Comparison of ENCODE assay signal across 13 mouse cellular contexts in genomic region chr6:21990181-21991135, GRCm38 (mm10). TPM values are rescaled to one million over a fixed set of nuclear protein-coding genes. Genes with fewer than 3 reads are reported as not detected.
DNase-seq lines count a peak whose midpoint lies in the region; ATAC-seq and TF ChIP-seq lines count a peak whose summit lies in the region.
"Had no signal": no experiment of that assay in that cellular context is flagged by ENCODE, and none has a peak within 500 bp of the region (broad histone marks: within the 10 kb centered on the region; RNA-seq: fewer than 3 reads in every experiment).

No protein-coding gene starts in this region.

- WGBS in heart, embryonic 11.5 days (ENCODE audit: insufficient replicate concordance), result 59% methylated on average over 9 of the region's 9 CpGs
- WGBS in embryonic facial prominence, embryonic 14.5 days, result 29% methylated on average over 9 of the region's 9 CpGs
- WGBS in intestine, postnatal 0 days, result 54% methylated on average over 9 of the region's 9 CpGs

- no peak for ATAC-seq in heart, embryonic 11.5 days (replicated peaks; ENCODE audit: insufficient number of reproducible peaks, low FRiP score, low TSS enrichment)
- peak; percentile 88 for ATAC-seq in embryonic facial prominence, embryonic 14.5 days (ENCODE audit: low read depth)
- no peak for ATAC-seq in intestine, postnatal 0 days
- ATAC-seq: forebrain, embryonic 14.5 days; hindbrain, embryonic 16.5 days had no signal

- H3K9me3 ChIP-seq in heart, embryonic 11.5 days (replicated peaks; ENCODE audit: control insufficient read depth, low read length), result no peaks in the 10 kb centered on the region
- H3K9me3 ChIP-seq in embryonic facial prominence, embryonic 14.5 days (ENCODE audit: control insufficient read depth, low read length), result no peaks in the 10 kb centered on the region
- no peaks in the 10 kb centered on the region for H3K9me3 ChIP-seq in intestine, postnatal 0 days (ENCODE audit: control insufficient read depth)

- no peaks in the 10 kb centered on the region for H3K27me3 ChIP-seq in heart, embryonic 11.5 days (ENCODE audit: control insufficient read depth, insufficient read depth, low read length)
- no peaks in the 10 kb centered on the region for H3K27me3 ChIP-seq in embryonic facial prominence, embryonic 14.5 days (replicated peaks; ENCODE audit: control insufficient read depth, insufficient read depth, low read length)
- H3K27me3 ChIP-seq in intestine, postnatal 0 days (replicated peaks; ENCODE audit: control insufficient read depth, insufficient read depth, low read length), result no peaks in the 10 kb centered on the region

- H3K27ac ChIP-seq in heart, embryonic 11.5 days (ENCODE audit: low read depth, low read length), result no peak overlapping the region
- peak overlapping the region; percentile 86 for H3K27ac ChIP-seq in embryonic facial prominence, embryonic 14.5 days (replicated peaks; ENCODE audit: low read depth, low read length)
- no peak overlapping the region for H3K27ac ChIP-seq in intestine, postnatal 0 days (ENCODE audit: low read depth, low read length)

- no peak for TF ChIP-seq CTCF in intestine, postnatal 0 days (IDR thresholded peaks at IDR 0.05; ENCODE audit: low read depth)

- no peaks in the 10 kb centered on the region for H3K4me1 ChIP-seq in heart, embryonic 11.5 days (ENCODE audit: control insufficient read depth, insufficient read depth, low read length)
- peaks cover 6% of the 10 kb centered on the region; the same call in 1 of the 2 replicates for H3K4me1 ChIP-seq in embryonic facial prominence, embryonic 14.5 days (ENCODE audit: control insufficient read depth, insufficient read depth, low read length)
- no peaks in the 10 kb centered on the region for H3K4me1 ChIP-seq in intestine, postnatal 0 days (replicated peaks; ENCODE audit: control insufficient read depth, insufficient read depth, low read length)

- no peak for DNase-seq in heart, adult 8-10 months (ENCODE audit: low spot score)
- peak; percentile 68 for DNase-seq in adipocyte (ENCODE audit: low spot score)
- peak; percentile 91 for DNase-seq in embryonic facial prominence, embryonic 14.5 days (ENCODE audit: low spot score)
- no peak for DNase-seq in cerebellum, adult 9-10 months
- no peak for DNase-seq in layer of hippocampus, adult 9-11 months
- no peak for DNase-seq in urinary bladder, adult 2 months (ENCODE audit: low spot score)
- DNase-seq: right cerebral cortex, adult 18-20 months; thymus, postnatal 25 days had no signal

- no peak overlapping the region for H3K9ac ChIP-seq in heart, embryonic 11.5 days (ENCODE audit: low read depth, low read length)
- peak overlapping the region; percentile 55; the same call in 1 of the 2 replicates for H3K9ac ChIP-seq in embryonic facial prominence, embryonic 14.5 days (ENCODE audit: low read depth, low read length)
- H3K9ac ChIP-seq in intestine, postnatal 0 days (ENCODE audit: low read depth, low read length), result no peak overlapping the region

- 0 out of 2 replicates have a peak overlapping the region, but pooled peaks have one; percentile 24 for H3K4me2 ChIP-seq in heart, embryonic 11.5 days
- peak overlapping the region; percentile 67 for H3K4me2 ChIP-seq in embryonic facial prominence, embryonic 14.5 days (ENCODE audit: low read depth, low read length)
- H3K4me2 ChIP-seq in intestine, postnatal 0 days (replicated peaks; ENCODE audit: low read depth), result peak overlapping the region; percentile 10; the same call in 1 of the 2 replicates

- H3K4me3 ChIP-seq in heart, embryonic 11.5 days (ENCODE audit: low read depth, low read length), result no peak overlapping the region
- H3K4me3 ChIP-seq in embryonic facial prominence, embryonic 14.5 days (ENCODE audit: low read depth, low read length), result peak overlapping the region; percentile 57
- H3K4me3 ChIP-seq in intestine, postnatal 0 days (ENCODE audit: low read depth, low read length), result no peak overlapping the region
- H3K4me3 ChIP-seq: myocyte had no signal

- no peaks in the 10 kb centered on the region for H3K36me3 ChIP-seq in heart, embryonic 11.5 days (ENCODE audit: control insufficient read depth, insufficient read depth, low read length)
- H3K36me3 ChIP-seq in embryonic facial prominence, embryonic 14.5 days (ENCODE audit: control insufficient read depth, insufficient read depth, low read length), result no peaks in the 10 kb centered on the region
- H3K36me3 ChIP-seq in intestine, postnatal 0 days (ENCODE audit: control insufficient read depth, insufficient read depth), result no peaks in the 10 kb centered on the region

RNA-seq across cellular contexts. Expression of gene Cped1, which starts 4.7 kb away (rescaled TPM):
- 5.6 and 6.4 TPM in 2 replicates for polyA plus RNA-seq in heart, embryonic 11.5 days (2014; fragmentation: Nextera tagmentation; extraction: Ambion mirVana)
- total RNA-seq in heart, adult 8-10 months (2022), result 10 to 100 TPM; 19.0 to 28.2 (median 24.9) TPM
- polyA plus RNA-seq in embryonic facial prominence, embryonic 14.5 days (2014; fragmentation: Nextera tagmentation; extraction: Ambion mirVana), result 25.0 and 29.2 TPM in 2 replicates
- polyA plus RNA-seq in intestine, postnatal 0 days (2015; fragmentation: Nextera tagmentation; extraction: Ambion mirVana), result 11.0 and 11.2 TPM in 2 replicates
- 28.5 and 33.2 TPM in 2 replicates for polyA plus RNA-seq in urinary bladder, adult 2 months (2012; rRNA removed)

RNA-seq across cellular contexts. Expression of gene Ing3, which starts 41.1 kb away (rescaled TPM):
- polyA plus RNA-seq in heart, embryonic 11.5 days (2014; fragmentation: Nextera tagmentation; extraction: Ambion mirVana), result 21.3 and 27.0 TPM in 2 replicates
- 10 to 100 TPM; 10.1 to 11.6 (median 10.8) TPM for total RNA-seq in heart, adult 8-10 months (2022)
- polyA plus RNA-seq in embryonic facial prominence, embryonic 14.5 days (2014; fragmentation: Nextera tagmentation; extraction: Ambion mirVana), result 44.2 and 50.0 TPM in 2 replicates
- 25.0 and 29.5 TPM in 2 replicates for polyA plus RNA-seq in intestine, postnatal 0 days (2015; fragmentation: Nextera tagmentation; extraction: Ambion mirVana)
- polyA plus RNA-seq in urinary bladder, adult 2 months (2012; rRNA removed), result 15.5 and 16.1 TPM in 2 replicates

Comparison
In these comparisons a context has a peak if more than half of its experiments do, and no peak if none do; other contexts are left out.
1. H3K4me2 ChIP-seq: peak in every context shown above with its lines; median percentile 67 in embryonic facial prominence, embryonic 14.5 days; 24 in heart, embryonic 11.5 days; 10 in intestine, postnatal 0 days.
2. DNase-seq: peak in adipocyte (single experiment) and embryonic facial prominence, embryonic 14.5 days (single experiment); none in heart, adult 8-10 months (single experiment), cerebellum, adult 9-10 months (single experiment), layer of hippocampus, adult 9-11 months (single experiment) and urinary bladder, adult 2 months (single experiment).